Mouse (Mus musculus) embryonic fibroblast, embryonic 13.5 days (primary cell): ENCODE data around the gene Prpf6.

Experiments used
- CTCF ChIP-seq: IDR thresholded peaks from 2 replicates; pipeline ENCODE4 v1.5.1; 2011; ENCODE audit warnings: mild to moderate bottlenecking, control low read depth, low read length, moderate library complexity, borderline replicate concordance; ENCODE audit not compliant: insufficient read depth
- POLR2A ChIP-seq: IDR thresholded peaks from 2 replicates; pipeline ENCODE4 v1.6.1; 2011; ENCODE audit warnings: low read depth, mild to moderate bottlenecking, control low read depth, low read length, moderate library complexity

- no peak for TF ChIP-seq CTCF
- no peak for TF ChIP-seq POLR2A
Observed at GRCm38 (mm10) chr2:181674934-181675333, 83.3 kb downstream of the Prpf6 start.
